Mouse (Mus musculus) small intestine, adult 2 months (tissue): ENCODE results near the gene Rab3b.

Source experiments
- CTCF ChIP-seq: fragments of 200-500 bp; IDR thresholded peaks from 2 replicates; pipeline ENCODE4 v1.5.1; 2012; ENCODE audit warnings: low read depth, mild to moderate bottlenecking, control low read depth, inconsistent platforms, low read length, moderate library complexity, mixed read lengths; ENCODE audit not compliant: insufficient replicate concordance, insufficient read length; ENCODE audit errors: extremely low read depth
- POLR2A ChIP-seq: fragments of 200-500 bp; IDR thresholded peaks from 2 replicates; pipeline ENCODE4 v1.6.1; 2012; ENCODE audit warnings: low read depth, mild to moderate bottlenecking, control low read depth, inconsistent platforms, low read length, moderate library complexity

GRCm38 (mm10) chr4:108915101-108915500 is 36.2 kb downstream of the Rab3b start:
- TF ChIP-seq CTCF (no peak), POLR2A (no peak)
